Mouse (Mus musculus) granulocyte monocyte progenitor cell, adult 5-6 weeks (primary cell): ENCODE measurements around the gene Trim38. TPM values are rescaled to one million over a fixed set of nuclear protein-coding genes. Genes with fewer than 3 reads are reported as not detected.
A peak's percentile ranks its signal among the peaks of the same experiment; 100 is the strongest.

ENCODE experiments used
- ATAC-seq: replicated peaks from 2 replicates; pipeline ENCODE4 v1.8.0; 2016; ENCODE audit warnings: mild to moderate bottlenecking, moderate TSS enrichment, inconsistent platforms; ENCODE audit not compliant: poor library complexity, severe bottlenecking
- total RNA-seq, 2 experiments: library from RNA; stranded (forward) in 1 of 2; stranded (reverse) in 1 of 2; fragments of 200-712, 200-1000 nt in 1 of 2; fragments of >200 nt in 1 of 2; fragmentation: Nextera tagmentation in 1 of 2; gene quantifications; 2 replicates each; pipeline ENCODE4 v1.2.3; 2014 to 2017

The Trim38 gene
- total RNA-seq, 2 experiments from 2014 or later, result not detected

- peak; percentile 50 for ATAC-seq
Observed at GRCm38 (mm10) chr13:23745381-23746161, 24.1 kb upstream of the Trim38 start, which contains the start of gene Hist1h3c. Gene Hist1h3c (minus strand): TSS chr13:23745602.

- ATAC-seq, result peak; percentile 71
Observed at GRCm38 (mm10) chr13:23746201-23747080, 23.3 kb upstream of the Trim38 start, which contains the start of gene Hist1h2bb. Gene Hist1h2bb (plus strand): TSS chr13:23746734.

GRCm38 (mm10) chr13:23747081-23747891, 22.4 kb upstream of the Trim38 start:
- peak; percentile 3; the same call in 1 of the 2 replicates for ATAC-seq

GRCm38 (mm10) chr13:23747892-23748288, 21.8 kb upstream of the Trim38 start:
- no peak for ATAC-seq

- no peak for ATAC-seq
Observed at GRCm38 (mm10) chr13:23749563-23750121, 20.1 kb upstream of the Trim38 start.

GRCm38 (mm10) chr13:23750839-23751477, 18.8 kb upstream of the Trim38 start, which contains the start of gene Hist1h2ab:
Gene Hist1h2ab (plus strand): TSS chr13:23751126.
- ATAC-seq, result peak; percentile 45

GRCm38 (mm10) chr13:23751478-23751956, 18.2 kb upstream of the Trim38 start:
- no peak for ATAC-seq

GRCm38 (mm10) chr13:23752067-23752741, 17.5 kb upstream of the Trim38 start, which contains the start of gene Hist1h3b:
Gene Hist1h3b (plus strand): TSS chr13:23752267.
- peak; percentile 64 for ATAC-seq

- ATAC-seq, result no peak
Observed at GRCm38 (mm10) chr13:23752742-23753172, 17.0 kb upstream of the Trim38 start.

- no peak for ATAC-seq
Observed at GRCm38 (mm10) chr13:23753314-23754078, 16.2 kb upstream of the Trim38 start.

GRCm38 (mm10) chr13:23755000-23755399, 14.7 kb upstream of the Trim38 start:
- no peak for ATAC-seq

- ATAC-seq, result peak; percentile 43
Observed at GRCm38 (mm10) chr13:23756790-23757189, 12.9 kb upstream of the Trim38 start, which contains the start of gene Hist1h4b. Gene Hist1h4b (plus strand): TSS chr13:23757013.

GRCm38 (mm10) chr13:23757211-23757773, 12.4 kb upstream of the Trim38 start:
- no peak for ATAC-seq

GRCm38 (mm10) chr13:23757921-23758320, 11.8 kb upstream of the Trim38 start:
- ATAC-seq, result no peak

GRCm38 (mm10) chr13:23759251-23759771, 10.4 kb upstream of the Trim38 start:
- no peak for ATAC-seq

GRCm38 (mm10) chr13:23759916-23760239, 9.8 kb upstream of the Trim38 start:
- no peak for ATAC-seq
